Mouse (Mus musculus) embryonic facial prominence, embryonic 14.5 days (tissue): ENCODE measurements around the gene Defb15. TPM values are rescaled to one million over a fixed set of nuclear protein-coding genes. Genes with fewer than 3 reads are reported as not detected.

Experiments used
- ATAC-seq: fragments of 200-750 bp; cut with Nextera tagmentation; 2 replicates; pipeline ENCODE4 v1.8.0; 2017; ENCODE audit warnings: low read depth, moderate number of reproducible peaks, moderate TSS enrichment
- DNase-seq: peaks from one replicate; pipeline ENCODE4 v3.0.0-alpha.2; 2015; ENCODE audit warnings: low spot score
- H3K27ac ChIP-seq: fragments of 300-500 bp; sonication (generic); replicated peaks from 2 replicates; pipeline ENCODE4 v1.5.1; 2014; ENCODE audit warnings: low read depth, mild to moderate bottlenecking, low read length, moderate library complexity
- H3K27me3 ChIP-seq: fragments of 300-500 bp; sonication (generic); replicated peaks from 2 replicates; pipeline ENCODE4 v1.6.1; 2014; ENCODE audit warnings: low read length; ENCODE audit not compliant: control insufficient read depth, insufficient read depth
- H3K36me3 ChIP-seq: fragments of 300-500 bp; sonication (generic); 2 replicates; pipeline ENCODE4 v1.6.1; 2014; ENCODE audit warnings: low read length, mixed read lengths; ENCODE audit not compliant: control insufficient read depth, insufficient read depth
- H3K4me1 ChIP-seq: fragments of 300-500 bp; sonication (generic); 2 replicates; pipeline ENCODE4 v1.6.1; 2014; ENCODE audit warnings: antibody characterized with exemption, low read length; ENCODE audit not compliant: control insufficient read depth, insufficient read depth
- H3K4me2 ChIP-seq: fragments of 300-500 bp; sonication (generic); 2 replicates; pipeline ENCODE4 v1.6.1; 2014; ENCODE audit warnings: low read depth, mild to moderate bottlenecking, low read length, moderate library complexity, mixed read lengths
- H3K4me3 ChIP-seq: fragments of 300-500 bp; sonication (generic); 2 replicates; pipeline ENCODE4 v1.5.1; 2014; ENCODE audit warnings: low read depth, mild to moderate bottlenecking, low read length
- H3K9ac ChIP-seq: fragments of 300-500 bp; sonication (generic); 2 replicates; pipeline ENCODE4 v1.6.1; 2014; ENCODE audit warnings: low read depth, mild to moderate bottlenecking, low read length, moderate library complexity, mixed read lengths
- H3K9me3 ChIP-seq: fragments of 300-500 bp; sonication (generic); 2 replicates; pipeline ENCODE4 v1.6.1; 2016; ENCODE audit warnings: low read length; ENCODE audit not compliant: control insufficient read depth
- WGBS: fragments of 180-500 bp; shearing (Covaris S2); extraction: QIAGEN DNeasy Blood & Tissue Kit; methylation state at CpG from one replicate; pipeline ENCODE4 v1.1.7; 2014; 5-methylcytosine and 5-hydroxymethylcytosine counted together
- polyA plus RNA-seq: library from polyadenylated mRNA; unstranded; fragments of >200 nt; fragmentation: Nextera tagmentation; extraction: Ambion mirVana; gene quantifications from 2 replicates; pipeline ENCODE4 v1.2.1, GENCODE M21; 2014

Defb15 gene
- polyA plus RNA-seq = not detected in 2 replicates

DNA sequence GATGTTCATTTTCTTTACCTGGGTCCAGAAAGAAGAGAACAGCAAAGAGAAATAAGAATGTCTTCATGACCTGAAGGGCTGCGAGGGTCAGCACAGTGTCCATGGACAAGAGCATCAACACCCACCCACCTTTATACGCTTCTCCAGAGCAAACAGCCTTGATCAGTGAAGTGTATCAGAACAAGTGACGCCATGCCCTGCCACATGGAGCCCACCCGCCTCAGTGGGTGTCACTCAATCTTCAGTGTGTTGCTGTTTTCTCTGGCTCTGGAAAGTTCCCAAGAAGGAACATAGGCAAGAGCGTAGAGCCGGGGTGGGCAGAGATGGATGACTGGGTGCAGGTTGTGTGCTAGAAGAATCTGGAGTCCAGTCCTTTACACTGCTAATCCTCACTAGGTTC, at the start of gene Defb15:
Defb15 (minus strand) TSS at position 101 of the 400 bp plus-strand sequence.
- no peaks in the 10 kb centered on the region for H3K9me3 ChIP-seq
- no peaks in the 10 kb centered on the region for H3K36me3 ChIP-seq

DNA sequence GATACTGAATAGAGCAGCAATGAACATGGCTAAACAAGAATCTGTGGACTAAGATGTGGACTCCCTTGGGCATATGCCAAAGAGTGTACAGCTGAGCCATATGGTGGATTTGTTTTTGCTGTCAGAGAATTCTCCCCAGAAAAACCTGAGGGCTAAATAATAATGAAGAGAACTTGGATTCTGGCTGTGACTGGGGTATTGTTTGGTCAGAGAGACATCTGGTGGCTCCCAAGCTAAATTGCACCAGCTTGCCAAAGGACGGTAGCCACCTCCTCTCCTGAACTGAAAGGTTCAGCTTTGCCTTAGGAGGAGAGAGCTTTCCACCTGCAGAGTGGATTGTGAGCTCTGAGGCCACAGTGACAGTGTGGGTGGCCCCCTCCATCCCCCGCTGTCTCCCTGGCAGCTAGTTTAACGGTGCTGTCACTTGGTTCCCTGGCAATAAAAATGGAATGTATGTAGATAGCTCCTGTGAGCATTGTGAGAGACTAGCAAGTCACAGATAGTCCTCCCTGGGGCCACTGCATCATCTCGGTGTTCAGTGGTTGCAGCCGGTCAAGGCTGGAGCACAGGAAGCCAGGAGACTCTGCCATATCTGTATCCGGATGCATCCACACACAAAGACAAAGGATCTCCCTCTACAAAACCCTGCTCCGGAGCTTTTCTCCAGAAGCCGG, 49.3 kb upstream of the Defb15 start:
- Histone ChIP-seq H3K27me3 (no peaks in the 10 kb centered on the region), H3K4me3 (no peak overlapping the region), H3K4me2 (no peak overlapping the region), H3K9me3 (no peaks in the 10 kb centered on the region), H3K9ac (no peak overlapping the region), H3K4me1 (no peaks in the 10 kb centered on the region), H3K27ac (no peak overlapping the region), H3K36me3 (no peaks in the 10 kb centered on the region)
- peak; percentile 11 for DNase-seq
- ATAC-seq = no peak
- WGBS = 67% methylated on average over 8 of the region's 8 CpGs

More for the DNA sequence above, at the start of gene Defb15:
- no peak for ATAC-seq
- Histone ChIP-seq H3K27me3 (no peaks in the 10 kb centered on the region), H3K4me1 (no peaks in the 10 kb centered on the region), H3K27ac (no peak within 1 kb of the TSS), H3K9ac (no peak within 1 kb of the TSS), H3K4me2 (no peak within 1 kb of the TSS), H3K4me3 (no peak within 1 kb of the TSS)
- DNase-seq = no peak
- 86% methylated on average over 6 of the region's 6 CpGs for WGBS

DNA sequence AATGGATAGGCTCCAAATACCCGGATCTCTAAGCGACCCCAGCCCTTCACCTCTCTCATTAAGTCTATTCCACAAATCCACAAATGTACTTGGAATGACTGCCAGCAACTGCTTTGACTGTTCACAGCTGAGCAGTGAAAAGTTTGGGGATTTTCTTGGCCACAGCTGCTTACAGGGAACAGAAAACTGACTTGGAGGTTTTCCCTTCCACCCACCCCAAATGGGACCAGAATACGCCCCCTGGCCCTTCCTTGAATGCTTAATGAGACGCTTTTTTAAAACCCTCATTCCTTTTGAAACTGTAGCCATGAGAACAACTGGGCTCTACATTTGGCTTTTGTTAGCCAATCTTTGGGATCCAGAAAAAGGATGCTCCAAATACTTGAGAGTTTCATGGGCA, 45.7 kb upstream of the Defb15 start:
- ATAC-seq = no peak
- no peak overlapping the region for H3K4me3 ChIP-seq
- no peak overlapping the region for H3K4me2 ChIP-seq
- no peaks in the 10 kb centered on the region for H3K27me3 ChIP-seq
- peak; percentile 7 for DNase-seq
- H3K27ac ChIP-seq = no peak overlapping the region
- H3K9ac ChIP-seq = no peak overlapping the region
- H3K36me3 ChIP-seq = no peaks in the 10 kb centered on the region
- 51% methylated on average over 4 of the region's 4 CpGs for WGBS
- no peaks in the 10 kb centered on the region for H3K4me1 ChIP-seq
- no peaks in the 10 kb centered on the region for H3K9me3 ChIP-seq

DNA sequence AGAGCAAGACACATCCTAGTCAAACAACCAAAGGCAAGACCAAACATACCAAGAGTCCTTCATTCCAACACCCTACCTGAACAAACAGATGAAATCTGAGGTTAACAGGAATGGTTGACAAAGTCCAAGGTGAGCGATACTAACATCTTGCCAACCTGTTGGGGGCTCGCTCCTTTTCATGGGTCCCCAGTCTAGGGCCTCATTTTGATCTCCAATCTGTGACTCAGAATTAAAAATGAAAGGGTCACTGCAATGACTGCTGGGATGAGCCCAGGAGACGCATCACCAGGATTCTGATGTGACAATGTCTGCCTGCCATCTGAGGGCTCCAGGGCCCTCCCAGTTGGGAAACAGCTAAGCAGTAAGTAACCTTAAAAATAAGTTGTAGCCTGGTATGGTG, 37.0 kb upstream of the Defb15 start, which contains the start of gene Ccdc70:
Ccdc70 (plus strand) TSS at position 301 of the 400 bp plus-strand sequence.
- H3K27me3 ChIP-seq = no peaks in the 10 kb centered on the region
- no peak within 1 kb of the TSS for H3K9ac ChIP-seq
- no peak within 1 kb of the TSS for H3K4me2 ChIP-seq
- no peaks in the 10 kb centered on the region for H3K9me3 ChIP-seq
- ATAC-seq = no peak
- H3K27ac ChIP-seq = no peak within 1 kb of the TSS
- no peak for DNase-seq
- H3K4me3 ChIP-seq = no peak within 1 kb of the TSS
- no peaks in the 10 kb centered on the region for H3K36me3 ChIP-seq
- 84% methylated on average over 3 of the region's 3 CpGs for WGBS
- no peaks in the 10 kb centered on the region for H3K4me1 ChIP-seq

DNA sequence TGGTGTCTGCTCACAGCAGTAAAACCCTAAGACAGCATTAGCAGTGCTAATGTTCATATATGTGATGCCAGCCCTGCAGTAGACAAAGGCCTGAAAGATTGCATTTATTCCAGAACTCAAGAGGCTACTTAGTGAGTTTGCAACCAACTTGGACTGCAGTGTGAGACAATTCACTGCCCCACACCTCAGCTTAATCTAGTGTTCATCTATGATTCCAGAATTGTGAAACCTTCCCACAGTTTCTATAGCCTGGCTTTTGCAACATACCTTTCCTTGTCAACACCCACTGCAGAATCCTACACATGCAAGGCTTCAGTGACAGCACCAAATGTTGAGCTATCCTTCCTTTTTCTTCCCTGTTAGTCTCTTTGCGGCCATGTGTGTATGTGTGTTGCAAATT, 34.1 kb upstream of the Defb15 start:
- Histone ChIP-seq H3K9ac (no peak overlapping the region), H3K9me3 (no peaks in the 10 kb centered on the region), H3K4me1 (no peaks in the 10 kb centered on the region), H3K27me3 (no peaks in the 10 kb centered on the region), H3K4me2 (no peak overlapping the region), H3K27ac (no peak overlapping the region), H3K36me3 (no peaks in the 10 kb centered on the region), H3K4me3 (no peak overlapping the region)
- DNase-seq (no peak), ATAC-seq (no peak)
- 92% methylated on average over 1 of the region's 1 CpGs for WGBS

DNA sequence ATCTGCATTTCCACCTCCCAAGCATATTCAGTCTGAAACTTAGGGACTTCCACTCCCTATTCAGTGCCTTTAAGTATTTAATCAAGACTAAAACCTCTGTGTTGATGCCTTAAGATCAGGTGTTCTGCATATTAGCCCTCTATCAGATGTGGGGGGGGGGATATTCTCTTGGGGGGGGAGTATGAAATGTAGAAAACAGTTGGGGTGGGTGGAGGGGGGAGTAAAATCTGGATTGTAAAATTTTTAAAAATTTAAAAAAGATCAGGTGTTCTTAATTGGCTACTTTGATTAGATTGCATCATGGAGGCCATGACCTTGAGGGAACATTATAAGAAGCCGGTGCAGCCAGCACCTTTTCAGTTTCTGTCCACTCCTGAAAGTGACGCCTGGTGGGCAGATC, 25.9 kb upstream of the Defb15 start, which contains the start of gene Fam90a1a:
Fam90a1a (plus strand) TSS at position 301 of the 400 bp plus-strand sequence.
- 80% methylated on average over 2 of the region's 2 CpGs for WGBS
- Histone ChIP-seq H3K4me3 (no peak within 1 kb of the TSS), H3K27me3 (no peaks in the 10 kb centered on the region), H3K9me3 (no peaks in the 10 kb centered on the region), H3K4me1 (no peaks in the 10 kb centered on the region), H3K36me3 (no peaks in the 10 kb centered on the region), H3K4me2 (no peak within 1 kb of the TSS), H3K27ac (no peak within 1 kb of the TSS), H3K9ac (no peak within 1 kb of the TSS)
- ATAC-seq (no peak), DNase-seq (no peak)

DNA sequence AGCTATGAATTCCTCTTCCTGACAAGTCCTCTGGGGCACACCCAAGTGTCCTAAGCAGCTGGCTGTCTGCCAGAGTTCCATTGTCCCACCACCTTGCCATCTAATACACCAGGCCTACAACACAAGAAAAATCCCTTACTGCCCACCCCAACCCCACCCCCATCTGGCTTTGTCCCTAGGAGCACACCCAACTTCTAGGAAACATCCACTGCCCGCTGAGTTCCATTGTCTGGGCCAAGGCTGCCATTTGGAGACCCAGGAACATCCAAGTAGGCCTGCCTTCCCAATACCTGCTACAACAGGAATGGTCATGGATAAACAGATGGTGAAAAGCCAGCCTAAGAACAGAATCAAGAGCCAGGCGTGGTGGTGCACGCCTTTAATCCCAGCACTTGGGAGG, 23.8 kb upstream of the Defb15 start:
- H3K36me3 ChIP-seq = no peaks in the 10 kb centered on the region
- ATAC-seq = no peak

DNA sequence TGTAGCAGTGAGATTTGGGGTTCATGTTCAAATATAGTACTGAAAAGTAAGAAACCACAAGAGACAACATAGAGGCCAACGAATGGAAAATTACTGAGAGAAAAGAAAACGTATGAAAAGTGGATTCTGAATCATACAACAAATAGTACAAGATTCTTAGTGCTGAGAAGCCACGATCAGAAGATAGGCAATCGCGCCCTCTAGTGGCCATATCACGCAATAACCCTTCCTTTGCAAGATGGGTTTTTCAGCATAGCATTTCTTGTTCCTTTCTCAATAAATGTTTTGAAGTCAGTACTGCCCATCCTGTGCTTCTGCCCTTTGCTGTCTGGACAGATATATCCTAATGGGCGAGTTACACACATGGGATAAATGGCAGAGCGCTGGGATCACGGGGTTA, 22.8 kb upstream of the Defb15 start:
- no peak for ATAC-seq
- no peaks in the 10 kb centered on the region for H3K9me3 ChIP-seq
- WGBS = 5% methylated on average over 9 of the region's 9 CpGs

More for the DNA sequence above, 23.8 kb upstream of the Defb15 start:
- no peaks in the 10 kb centered on the region for H3K27me3 ChIP-seq
- no peak overlapping the region for H3K4me2 ChIP-seq
- 86% methylated on average over 3 of the region's 3 CpGs for WGBS
- no peaks in the 10 kb centered on the region for H3K4me1 ChIP-seq
- H3K9me3 ChIP-seq = no peaks in the 10 kb centered on the region
- H3K27ac ChIP-seq = no peak overlapping the region
- no peak for DNase-seq
- H3K4me3 ChIP-seq = no peak overlapping the region
- no peak overlapping the region for H3K9ac ChIP-seq

More for the DNA sequence above, 22.8 kb upstream of the Defb15 start:
- Histone ChIP-seq H3K27ac (no peak overlapping the region), H3K4me1 (no peaks in the 10 kb centered on the region), H3K9ac (no peak overlapping the region), H3K36me3 (no peaks in the 10 kb centered on the region), H3K27me3 (no peaks in the 10 kb centered on the region), H3K4me3 (no peak overlapping the region), H3K4me2 (no peak overlapping the region)
- DNase-seq = peak; percentile 33
